Mouse (Mus musculus) frontal cortex, adult (tissue): ENCODE results near the gene Selenow.

Source experiments
- ATAC-seq: cut with Nextera tagmentation; 2 replicates; pipeline ENCODE4 v1.9.2; 2017; ENCODE audit warnings: mild to moderate bottlenecking, moderate library complexity, mixed read lengths; ENCODE audit not compliant: low TSS enrichment

Gene Selenow

DNA sequence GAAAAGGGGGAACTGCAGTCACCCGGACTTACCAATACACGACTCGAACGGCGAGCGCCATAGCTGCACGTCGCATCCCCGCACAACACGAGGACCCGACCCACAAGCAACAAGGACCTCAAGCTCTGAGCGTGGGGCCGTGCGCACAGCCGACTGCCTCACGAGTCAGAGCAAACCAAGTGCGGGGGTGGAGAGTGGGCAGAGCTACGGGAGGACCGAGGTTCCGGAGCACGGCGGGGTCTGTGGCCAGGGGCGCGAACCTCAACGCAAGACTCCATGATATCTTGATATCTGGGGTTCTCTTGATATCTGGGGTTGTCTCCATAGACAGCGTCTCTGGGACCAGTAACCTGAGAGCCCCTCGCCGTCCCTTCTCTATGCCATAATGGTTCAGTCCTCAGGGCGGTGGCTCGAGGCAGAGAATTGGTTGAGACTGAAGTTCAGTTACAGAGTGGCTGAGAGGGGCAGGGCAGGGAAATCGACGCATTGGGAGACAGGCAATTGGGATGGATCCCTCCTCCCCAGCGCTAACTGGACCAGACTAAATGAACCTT lies at the start of gene Selenow:
TSS of gene Selenow (minus strand) at position 183 of the 554 bp plus-strand sequence.
- peak; percentile 89 for ATAC-seq

DNA sequence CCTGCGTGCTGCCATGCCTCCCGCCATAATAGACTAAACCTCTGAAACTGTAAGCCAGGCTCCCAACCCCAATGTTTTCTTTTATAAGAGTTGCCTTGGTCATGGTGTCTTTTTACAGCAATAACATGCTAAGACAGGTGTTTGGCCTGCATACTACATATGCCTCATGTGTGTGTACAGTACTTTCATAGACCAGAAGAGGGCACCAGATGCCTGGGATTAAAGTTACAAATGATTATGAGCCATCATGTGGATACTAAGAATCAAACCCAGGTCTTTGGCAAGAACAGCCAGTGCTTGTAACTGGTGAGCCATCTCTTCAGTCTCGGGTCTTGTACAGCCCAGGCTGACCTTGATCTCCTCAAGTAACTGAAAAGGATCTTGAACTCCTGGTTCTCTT lies 47.5 kb upstream of the Selenow start:
- no peak for ATAC-seq

DNA sequence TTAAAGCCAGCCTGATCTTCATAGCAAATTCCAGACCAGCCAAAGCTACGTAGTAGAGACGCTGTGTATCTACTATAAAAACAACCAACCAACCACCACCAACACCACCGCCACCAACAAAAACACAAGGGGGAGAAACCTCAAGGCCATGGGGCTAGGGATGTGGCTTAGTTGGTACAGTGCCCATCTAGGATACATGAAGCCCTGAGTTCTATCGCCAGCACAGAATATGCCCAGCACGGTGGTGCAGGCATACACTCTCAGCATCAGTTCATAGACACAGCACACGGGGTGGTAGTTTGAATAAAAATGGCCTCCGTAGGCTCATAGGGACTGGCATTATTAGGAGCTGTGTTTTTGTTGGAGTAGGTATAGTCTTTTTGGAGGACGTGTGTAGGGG lies 46.1 kb upstream of the Selenow start:
- ATAC-seq, result no peak

DNA sequence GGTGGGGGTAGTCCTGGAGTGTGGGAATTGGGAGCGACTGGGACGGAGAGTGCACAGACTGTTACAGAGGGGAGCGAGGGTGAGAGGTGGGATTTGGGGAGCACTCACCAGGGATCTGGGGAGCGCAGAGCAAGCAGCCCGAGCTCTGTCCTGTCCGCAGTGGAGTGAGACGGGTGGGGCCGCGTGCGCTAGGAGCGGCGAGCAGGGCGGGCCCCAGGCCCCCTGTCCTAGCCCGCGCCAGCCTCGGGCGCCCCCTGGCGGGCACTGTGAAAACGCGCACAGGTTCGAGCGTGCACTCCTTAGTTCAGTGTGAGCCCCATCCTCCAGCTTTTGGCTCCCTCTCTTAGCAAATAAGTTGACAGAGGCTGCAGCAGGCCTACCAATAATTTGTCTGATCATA lies 45.1 kb upstream of the Selenow start, which contains the start of gene Ehd2:
TSS of gene Ehd2 (minus strand) at position 256 of the 400 bp plus-strand sequence.
- peak; percentile 82 for ATAC-seq

DNA sequence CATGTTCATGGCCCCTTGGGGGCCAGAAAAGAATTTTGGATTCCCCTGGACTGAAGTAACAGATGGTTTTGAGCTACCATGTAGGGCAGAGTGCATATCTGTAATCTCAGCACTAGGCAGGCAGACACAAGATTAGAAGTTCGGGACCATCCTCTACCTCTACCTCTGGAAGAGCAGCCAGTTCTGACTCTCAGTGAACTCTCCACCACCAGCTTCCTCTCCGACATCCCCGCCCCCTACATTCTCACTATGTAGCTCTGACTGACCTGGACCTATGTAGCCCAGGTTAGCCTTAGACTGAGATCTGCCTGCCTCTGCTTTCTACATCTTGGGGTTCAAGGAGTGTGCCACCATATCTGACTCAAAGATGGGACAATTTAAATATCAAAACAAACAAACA lies 44.3 kb upstream of the Selenow start:
- ATAC-seq, result no peak

DNA sequence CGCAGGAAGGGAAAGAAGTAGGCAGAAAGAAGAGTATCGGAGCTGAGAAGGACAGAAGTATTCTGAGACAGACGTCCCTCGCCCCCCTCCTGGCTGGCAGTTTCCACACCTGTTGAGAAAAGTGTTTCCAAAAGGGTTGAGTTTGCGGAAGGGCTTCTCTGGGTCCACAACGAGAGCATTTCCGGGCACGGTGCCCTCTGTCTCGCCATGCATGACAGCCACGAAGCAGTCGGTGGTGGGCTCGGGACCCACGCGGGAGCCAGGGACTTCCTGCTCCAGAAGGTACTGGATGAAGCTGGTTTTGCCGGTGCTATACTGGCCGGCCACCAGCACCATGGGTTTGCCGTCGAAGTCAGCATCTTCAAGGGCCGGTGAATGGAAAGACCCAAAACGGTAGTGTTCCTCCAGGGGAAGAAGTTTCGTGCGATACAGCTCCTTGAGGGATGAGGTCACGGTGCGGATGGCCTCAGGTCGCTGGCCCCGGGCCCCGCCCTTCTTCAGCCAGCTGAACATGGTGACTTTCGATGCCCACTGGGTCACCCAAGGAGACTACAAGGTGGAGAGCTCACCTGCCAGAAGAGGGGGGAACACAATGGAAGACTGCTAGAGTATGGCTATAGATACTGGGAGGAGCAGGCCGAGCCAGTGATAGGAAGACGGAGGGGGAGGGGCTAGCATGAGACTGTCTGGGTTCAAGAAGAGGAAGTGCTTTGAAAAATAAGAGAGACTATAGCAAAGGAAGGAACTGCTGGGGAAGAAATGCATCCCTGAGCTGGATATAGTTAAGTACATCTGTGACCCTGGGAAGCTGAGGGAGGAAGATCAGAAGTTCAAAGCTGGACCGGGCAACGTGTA lies 41.8 kb upstream of the Selenow start:
- no peak for ATAC-seq

DNA sequence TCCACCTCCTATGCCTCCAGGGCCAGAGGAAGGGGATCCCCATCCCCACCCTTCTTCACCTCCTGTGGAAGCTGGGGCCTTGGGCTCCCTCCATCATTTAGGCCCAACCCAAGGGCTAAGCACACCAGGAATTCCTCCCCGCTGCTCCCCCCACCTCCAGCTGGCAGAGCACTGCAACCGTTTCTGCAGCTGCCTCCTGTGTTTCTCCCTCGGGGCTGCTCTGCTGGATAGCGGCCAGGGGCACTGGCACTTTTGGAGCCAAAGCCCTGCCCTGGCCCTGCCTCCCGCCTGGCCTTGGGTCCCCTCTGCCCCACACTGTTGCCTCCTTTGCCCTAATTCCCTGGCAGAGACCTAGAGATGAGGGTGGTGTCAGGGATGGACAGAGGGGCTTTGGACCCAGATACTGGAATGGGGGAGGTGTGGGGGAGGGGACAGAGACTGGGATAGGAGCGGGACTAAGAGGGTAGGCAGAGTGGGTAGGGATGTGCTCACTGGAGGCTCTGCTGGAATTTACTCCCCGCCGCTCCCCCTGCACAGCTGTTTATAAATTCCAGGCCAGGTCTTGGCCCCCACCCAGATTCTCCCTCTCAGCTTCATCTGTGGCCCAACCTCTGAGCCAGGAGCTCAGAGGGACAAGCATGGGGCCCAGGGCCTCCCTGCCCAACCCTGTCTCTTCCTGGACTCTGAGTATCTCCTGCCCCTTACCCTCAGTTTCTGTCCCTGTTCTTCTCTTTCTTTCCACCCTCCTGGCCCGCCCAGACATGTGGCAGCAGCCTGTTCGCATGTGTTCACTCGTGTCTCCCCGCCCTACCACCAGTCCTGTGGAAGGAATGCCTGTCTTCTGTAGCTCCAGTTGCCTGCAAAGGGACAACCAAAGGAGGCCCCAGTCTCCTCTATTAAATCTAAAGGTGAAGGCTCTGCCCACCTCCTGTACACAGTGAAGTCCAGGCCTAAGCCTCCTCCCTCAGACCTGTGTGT lies 40.4 kb upstream of the Selenow start:
- ATAC-seq, result no peak

DNA sequence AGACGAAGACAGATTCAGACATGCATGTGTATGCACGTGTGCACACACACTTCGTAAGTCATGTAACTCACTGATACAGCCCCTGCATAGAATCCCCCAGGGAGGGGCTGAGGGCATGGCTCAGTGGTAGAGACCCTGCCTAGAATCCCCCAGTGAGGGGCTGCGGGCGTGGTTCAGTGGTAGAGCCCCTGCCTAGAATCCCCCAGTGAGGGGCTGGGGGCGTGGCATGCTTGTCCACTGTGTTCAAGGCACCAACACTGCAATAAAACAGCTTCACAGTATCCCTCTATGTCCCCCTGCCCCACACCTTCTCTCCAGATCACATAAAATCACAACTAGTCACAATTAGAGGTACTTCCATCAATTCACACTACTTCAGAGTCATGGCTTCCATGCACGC lies 39.6 kb upstream of the Selenow start:
- no peak for ATAC-seq

DNA sequence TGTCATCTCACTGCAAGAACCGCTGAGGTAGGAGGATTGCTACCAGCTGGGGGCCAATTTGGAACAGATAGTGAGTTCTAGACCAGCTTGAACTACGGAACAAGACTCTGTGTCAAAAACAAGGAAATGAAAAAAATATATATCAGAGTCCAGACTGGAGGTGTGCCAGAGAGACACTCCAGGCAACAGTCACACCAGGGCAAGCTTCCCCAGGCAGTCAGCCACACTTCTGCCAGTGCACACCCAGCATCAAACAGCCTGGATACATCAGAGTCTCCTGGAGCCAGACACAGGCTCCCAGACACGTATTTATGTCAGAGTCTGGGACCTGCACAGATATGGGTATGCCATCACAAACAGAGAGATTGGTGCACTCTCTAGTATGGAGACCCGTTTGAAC lies 39.0 kb upstream of the Selenow start:
- no peak for ATAC-seq

DNA sequence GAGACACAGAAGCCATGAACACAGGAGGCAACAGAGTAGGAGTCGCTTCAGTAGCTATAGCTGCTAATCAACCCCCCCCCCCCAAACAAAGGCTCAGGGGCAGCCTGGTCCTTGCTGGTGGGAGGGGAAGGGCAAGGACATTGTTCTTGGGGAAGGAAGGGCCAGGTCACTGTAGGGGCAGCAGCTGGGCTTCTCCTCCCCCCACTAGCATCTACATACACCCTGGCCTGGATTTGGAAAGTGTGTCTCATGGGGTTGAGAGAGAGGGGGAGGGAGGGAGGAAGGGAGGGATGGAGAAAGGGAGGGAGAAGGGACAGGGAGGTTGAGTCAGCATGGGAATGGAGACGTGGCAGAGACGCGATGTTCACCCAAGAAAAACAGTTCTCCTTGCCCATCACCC lies 38.5 kb upstream of the Selenow start:
- no peak for ATAC-seq

DNA sequence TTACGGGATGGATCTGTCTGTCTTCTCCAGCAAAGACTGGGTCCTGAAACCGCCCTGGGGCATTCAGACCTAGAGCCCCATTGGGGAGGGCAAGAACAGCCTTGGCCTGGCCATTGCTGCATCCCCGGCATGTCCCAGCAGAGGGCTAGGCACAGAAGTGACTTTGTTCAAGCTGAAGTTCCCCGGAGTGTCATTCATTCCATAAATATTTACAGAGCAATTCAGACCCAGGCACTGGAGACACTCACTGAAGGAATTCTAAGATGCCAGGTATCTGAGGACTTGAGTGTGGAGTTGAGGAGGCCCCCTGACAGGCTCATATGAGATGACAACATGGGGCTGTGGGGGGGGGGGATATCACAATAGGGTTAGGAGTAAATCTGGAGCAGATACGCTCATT lies 33.9 kb upstream of the Selenow start:
- ATAC-seq, result no peak

DNA sequence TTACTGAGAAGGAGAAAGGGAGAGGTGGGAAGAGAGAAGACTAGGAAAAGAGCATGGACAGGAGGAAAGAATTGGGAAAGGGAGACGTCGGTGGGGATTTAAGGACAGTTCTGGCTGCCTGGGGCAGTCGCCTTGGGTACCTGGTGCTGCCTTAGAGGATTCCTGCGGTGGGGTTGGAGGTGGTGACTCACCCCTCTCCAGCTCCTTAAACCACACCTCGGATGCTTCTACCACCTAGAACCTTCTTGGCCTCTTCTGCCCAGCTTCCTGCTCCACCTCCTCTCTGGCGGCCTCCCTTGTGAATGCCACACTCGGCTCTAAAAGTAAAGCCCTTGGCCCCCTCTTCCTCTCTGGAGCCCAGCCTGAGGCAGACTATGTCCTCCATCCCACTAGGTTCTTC lies 33.3 kb upstream of the Selenow start:
- no peak for ATAC-seq

DNA sequence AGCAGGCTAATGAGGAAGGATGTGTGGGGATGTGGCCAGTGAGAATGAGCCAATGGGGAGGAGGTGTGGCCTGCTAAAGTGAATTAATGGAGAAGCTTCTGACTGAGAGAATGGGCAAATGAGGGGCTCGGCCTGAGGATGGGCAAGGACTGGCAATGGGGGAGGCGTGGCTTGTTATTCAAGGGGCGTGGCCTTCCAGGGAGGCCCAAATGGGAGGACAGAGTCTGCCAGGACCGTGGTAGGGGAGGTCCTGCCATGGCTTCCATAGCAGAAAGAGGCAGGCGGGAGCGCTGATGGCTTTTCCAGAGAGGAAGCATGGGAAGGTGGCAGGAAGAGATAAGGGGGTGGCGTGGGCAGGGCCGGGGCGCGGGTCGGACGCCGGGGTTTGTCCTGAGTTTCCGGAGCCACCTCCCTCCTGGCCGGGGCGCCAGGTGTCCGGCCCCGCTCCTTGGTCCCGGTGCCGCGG lies 32.8 kb upstream of the Selenow start:
- no peak for ATAC-seq

DNA sequence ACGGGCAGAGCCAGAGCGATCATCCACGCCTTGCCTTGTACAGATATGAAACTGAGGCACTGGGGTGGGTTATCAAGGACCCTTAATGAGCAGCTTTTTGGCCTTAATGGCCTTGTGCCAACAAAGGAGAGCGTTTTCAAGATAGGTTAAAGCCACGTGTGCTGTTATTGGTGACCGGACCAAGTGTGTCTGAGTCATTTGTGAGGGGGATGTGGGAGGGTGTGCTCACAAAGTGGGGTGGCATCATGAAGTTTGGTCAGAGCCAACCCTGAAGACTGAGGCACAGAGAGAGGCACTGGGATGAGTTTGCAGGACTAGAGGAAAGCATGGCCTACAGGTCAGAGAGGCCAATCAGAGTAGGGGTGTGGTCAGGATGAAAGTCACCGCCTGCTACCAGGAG lies 32.2 kb upstream of the Selenow start:
- ATAC-seq, result no peak

DNA sequence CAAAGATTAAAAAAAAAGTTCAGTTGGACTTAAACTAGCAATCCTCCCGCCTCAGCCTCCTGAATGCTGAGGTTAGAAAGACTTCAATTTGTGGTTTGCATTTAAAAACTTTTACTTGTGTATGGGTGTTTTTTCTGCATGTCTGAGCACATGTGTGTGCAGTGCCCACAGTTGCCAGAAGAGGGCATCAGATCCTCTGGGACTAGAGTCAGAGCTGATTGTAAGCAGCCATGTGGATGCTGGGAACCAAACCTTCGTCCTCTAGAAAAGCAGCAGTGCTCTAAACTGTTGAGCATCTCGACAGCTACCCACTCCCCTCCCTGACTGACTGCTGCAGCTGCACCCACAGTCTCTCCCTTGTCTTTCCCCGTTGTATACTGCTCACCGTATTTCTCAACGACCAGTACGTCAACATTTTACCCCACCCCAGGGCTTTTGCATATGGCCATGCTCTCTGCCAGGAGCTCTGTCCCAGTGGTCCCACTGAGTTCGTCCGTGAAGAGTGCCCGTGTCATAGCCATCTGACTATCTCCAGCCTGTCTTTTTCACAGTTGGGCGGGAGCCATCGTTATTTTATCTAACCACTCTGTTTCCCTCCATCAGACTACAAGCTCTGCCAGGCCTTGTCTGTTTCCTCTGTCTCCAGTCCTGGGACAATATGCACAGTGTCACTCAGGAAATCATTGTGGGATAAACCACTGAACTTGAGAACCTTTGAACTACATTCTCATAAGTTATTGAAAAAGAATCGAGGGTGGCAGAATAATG lies 31.3 kb upstream of the Selenow start:
- ATAC-seq, result no peak

DNA sequence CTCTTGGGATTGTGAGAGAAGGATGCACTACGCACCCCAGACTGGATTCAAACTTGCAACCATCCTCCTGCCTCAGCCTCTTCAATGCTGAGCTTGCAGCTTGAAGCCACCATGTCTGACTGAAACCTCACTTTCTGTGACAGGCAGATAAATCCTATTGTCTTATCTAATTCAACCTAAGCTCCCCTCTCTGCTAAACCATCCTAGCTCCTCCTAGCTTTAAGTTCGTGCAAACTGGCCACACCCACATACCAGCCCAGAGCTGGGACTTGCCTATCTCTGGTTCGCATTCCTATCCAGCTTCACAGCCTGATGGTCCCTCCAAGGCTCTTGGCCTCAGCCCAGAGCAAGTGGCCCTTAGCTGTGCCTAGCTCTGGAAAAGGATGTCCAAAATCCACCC lies 30.2 kb upstream of the Selenow start:
- no peak for ATAC-seq

DNA sequence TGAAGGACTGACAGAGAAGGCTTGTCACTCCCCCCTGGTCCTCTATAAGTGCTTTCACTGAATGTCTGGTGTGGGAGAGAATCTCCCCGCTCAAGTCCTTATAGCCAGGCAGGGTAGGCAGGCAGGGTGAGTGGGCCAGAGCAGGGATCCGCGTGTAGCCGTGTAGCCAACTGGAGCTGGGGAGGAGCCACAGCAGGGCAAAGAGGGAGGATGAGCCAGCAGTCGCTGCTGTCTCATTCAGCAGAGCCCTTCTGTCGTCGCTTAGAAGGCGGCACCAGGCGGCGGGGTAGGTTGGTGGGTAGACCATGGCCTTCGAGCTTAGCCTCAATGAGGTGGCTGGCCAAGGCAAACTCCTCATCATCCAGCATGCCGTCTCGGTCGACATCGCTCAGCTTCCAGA lies 27.8 kb upstream of the Selenow start:
- no peak for ATAC-seq

DNA sequence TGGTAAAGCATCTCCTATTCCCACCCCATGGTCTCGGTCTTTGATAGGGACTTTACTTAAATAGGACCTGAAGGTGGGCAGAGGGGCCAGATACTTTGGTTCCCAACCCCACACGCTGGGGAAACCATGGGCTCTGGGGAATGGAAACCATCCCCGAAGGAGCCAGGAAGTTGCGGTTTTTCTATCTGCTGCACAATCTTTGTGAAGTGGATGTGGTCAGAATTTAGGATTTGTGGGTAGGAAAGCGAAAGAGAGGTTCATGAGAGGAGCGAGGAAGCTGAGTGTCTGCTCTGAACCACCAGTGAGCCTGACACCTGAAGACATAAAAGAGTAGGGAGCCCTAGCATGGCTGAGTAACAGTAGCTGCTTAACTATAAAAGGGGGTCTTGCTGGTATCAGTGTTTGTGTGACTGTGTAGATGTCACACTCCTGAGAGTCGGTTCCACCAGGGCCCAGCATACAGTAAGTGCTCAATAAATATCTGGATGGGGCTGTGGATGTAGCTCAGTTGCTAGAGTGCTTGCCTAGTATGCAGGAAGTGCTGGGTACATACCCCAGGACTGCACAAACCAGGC lies 27.1 kb upstream of the Selenow start:
- ATAC-seq, result no peak

DNA sequence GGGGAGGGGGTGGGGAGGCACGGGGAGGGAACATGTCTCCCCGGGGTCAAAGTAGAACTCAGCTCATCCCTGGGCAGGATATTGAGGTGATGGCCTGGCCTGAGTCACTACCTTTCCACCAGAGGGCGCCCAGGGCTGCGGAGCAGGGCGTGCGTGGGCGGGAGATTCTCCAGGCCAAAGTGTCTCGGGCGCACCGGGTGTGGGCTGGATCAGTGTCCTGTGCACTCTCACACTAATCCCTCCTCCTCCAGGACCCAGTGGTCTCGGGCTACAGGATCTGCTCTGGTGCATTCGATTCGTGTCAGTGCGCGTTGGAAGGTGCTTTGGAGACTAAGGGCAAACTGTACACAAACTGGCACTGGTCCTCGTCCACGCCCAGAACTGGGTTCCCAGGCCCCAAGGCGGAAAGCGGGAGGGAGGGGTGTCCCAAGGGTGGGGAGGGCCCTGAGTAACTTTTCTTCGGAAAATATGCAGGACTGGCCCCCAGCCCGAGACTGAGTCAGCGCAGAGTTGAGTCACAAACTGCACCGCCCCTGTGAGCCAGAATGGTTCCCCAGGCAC lies 26.3 kb upstream of the Selenow start:
- 0 out of 2 replicates have a peak, but pooled peaks have one; percentile 13 for ATAC-seq

DNA sequence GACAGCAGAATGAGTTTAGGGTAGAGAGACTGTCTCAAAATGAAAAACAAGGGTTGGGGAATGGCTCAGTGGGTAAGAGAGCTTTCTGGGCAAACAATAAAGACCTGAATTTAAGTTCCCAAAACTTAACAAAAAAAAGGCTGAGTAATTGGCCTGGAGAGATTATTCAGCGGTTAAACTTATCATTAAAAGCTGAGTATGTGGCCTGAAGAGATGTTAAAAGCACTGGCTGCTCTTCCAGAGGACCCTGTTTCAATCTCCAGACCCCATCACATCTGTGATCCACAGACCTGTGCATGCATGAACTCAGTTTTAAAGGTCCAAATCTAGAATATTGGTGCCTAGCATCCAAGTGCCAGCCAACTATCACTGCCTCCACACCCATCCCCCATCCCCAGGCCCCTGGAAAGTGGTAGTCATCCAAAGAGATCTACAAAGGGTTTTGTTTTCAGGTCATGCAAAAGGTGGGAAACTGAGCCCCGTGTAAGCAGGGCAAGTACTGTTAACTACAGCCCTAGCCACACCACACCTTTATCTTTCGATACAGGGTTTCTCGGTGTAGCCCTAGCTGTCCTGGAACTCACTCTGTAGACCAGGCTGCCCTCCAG lies 25.6 kb upstream of the Selenow start:
- ATAC-seq, result no peak
